Mouse (Mus musculus): ENCODE results near the gene Zic2.

DNA sequence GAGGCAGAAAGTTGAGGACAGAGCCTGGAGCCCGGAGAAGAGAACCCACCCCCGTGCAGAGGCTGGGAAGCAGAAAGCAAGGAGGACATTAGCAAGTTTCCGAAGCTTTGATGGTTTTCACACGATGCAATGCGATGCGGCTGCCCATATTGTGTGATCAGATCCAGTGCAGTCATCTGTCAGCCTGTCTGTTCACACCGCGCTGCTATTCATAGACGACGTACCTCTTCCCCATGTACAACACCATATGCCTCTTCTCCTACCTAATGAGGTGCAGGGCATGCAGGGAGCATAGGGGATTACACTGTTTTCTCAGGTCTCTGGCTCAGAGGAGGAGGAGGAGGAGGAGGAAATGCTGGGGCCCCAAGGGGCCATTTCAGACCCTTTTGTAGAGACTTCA is 38.4 kb upstream of the Zic2 start:
- TF ChIP-seq CTCF (IDR thresholded peaks at IDR 0.05; ENCODE audit: borderline replicate concordance, extremely low read depth, insufficient read depth, insufficient read length) (no peak), POLR2A (IDR thresholded peaks at IDR 0.05; ENCODE audit: borderline replicate concordance, extremely low read depth, insufficient read depth, insufficient read length, poor library complexity, severe bottlenecking) (no peak)
